Mouse (Mus musculus): ENCODE measurements at regions not wholly inside any gene's neighbourhood (a gene's known extent, or its start where the extent isn't known, plus 50 kb on each side); places are given as distances from the start of the nearest gene placed in this dataset.
"Not testable (repeated sequence)": the region's sequence is repeated elsewhere in the genome, so short reads cannot be mapped to it uniquely, and the experiment has no call there.

DNA sequence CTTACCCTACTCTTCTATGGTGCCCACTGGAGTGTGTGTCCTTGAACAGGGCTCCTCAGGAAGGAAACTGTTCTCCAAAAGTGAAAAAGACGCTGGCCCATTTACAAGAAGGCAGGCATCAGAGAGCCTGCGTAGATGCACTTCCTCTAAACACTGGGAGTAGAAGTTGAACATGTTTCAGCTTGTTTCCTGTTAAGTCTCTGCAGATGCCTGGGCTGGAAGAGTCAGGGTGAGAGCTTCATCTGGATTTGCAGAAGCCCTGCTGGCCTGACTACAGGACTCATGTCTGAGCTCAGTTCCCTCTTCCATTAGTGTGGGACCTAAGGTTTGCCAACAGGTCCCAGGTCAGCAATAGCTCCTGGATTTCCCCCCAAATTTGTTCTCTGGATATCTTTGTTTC lies 54.7 kb upstream of the Nlrp1b start:
- ChIA-PET POLR2A (no interaction called here), CTCF (no interaction called here)

DNA sequence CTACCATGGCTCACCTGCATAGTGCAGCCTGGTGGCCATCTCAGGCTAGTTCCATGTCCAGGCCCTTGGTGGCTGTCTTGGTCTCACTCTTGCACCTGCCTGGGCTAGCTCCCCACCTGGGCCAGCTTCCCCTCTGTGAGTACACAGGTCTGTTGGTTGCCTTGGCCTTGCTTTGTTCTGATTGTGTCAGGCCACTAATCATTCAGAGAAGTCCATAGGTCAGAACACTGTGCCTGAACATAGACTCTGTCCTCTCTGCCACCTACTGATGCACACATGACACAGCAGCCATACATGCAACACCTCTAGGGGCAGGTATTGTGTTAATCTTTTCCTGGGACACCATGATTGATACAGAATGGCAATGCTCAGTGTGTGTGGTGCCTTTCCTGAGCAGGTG lies 57.7 kb upstream of the Nlrp1b start:
- POLR2A ChIA-PET = interaction anchor here in 1 of 4 experiments (0.5 kb wide), 1 partner anchor 141 kb away, joined by 3 read pairs; no protein-coding TSS in a partner anchor
- CTCF ChIA-PET = not testable (repeated sequence)

GRCm38 (mm10) chr11:71289490-71289889 lies 59.0 kb upstream of the Nlrp1b start:
- ChIA-PET CTCF (no interaction called here), POLR2A (no interaction called here)

DNA sequence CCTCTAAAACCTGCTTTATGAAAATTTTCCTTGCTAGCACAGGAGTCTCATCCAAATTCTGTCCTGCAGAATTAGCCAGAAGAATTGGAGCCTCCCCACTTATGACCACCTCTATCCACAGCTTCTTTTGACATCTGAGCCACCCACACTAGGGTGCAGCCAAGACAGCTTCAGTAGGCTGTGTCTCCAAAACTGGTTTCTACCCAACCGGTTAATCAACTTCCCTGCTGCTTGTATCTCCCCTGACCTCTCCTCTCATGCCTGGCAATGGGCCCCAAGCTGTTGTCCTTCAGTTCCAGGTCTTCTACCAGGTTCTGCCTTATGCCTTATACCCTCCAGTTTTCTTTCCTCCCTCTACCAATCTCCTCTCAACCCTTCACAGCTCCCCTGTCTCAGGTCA lies 68.9 kb upstream of the Nlrp1b start:
- CTCF ChIA-PET = interaction anchor here in 1 of 4 experiments (0.8 kb wide), 1 partner anchor 36 kb away, joined by 3 read pairs; no protein-coding TSS in a partner anchor
- POLR2A ChIA-PET = interaction anchor here in 1 of 4 experiments (0.6 to 1.1 kb wide), 2 partner anchors 10 to 334 kb away, joined by 3 read pairs; no protein-coding TSS in a partner anchor

DNA sequence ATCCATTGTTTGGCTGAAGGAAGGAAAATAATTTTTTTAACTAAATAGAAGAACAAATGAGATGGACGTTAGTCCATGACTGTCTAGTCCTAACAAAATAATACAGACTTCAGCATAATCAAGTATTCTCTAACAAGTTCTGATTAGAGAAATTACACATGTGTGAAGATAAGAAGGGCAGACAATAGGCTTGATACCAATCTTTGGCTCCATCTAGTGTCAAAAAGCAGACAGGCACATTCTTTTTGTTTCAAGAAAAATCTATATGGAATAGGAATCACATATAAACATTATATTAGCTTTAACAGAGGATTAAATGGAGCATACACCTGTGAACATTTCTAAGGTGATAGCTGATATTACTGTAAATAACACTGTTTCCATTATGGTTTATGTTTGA lies 92.9 kb upstream of the Nlrp1b start:
- POLR2A ChIA-PET = no interaction called here
- CTCF ChIA-PET = no interaction called here

- ChIA-PET CTCF (interaction anchor here in 1 of 4 experiments (1.6 kb wide), 1 partner anchor 700 kb away, joined by 3 read pairs; no protein-coding TSS in a partner anchor), POLR2A (no interaction called here)
Observed at GRCm38 (mm10) chr11:71337428-71337827, 106.9 kb upstream of the Nlrp1b start.

GRCm38 (mm10) chr11:71346024-71346423 lies 115.5 kb upstream of the Nlrp1b start:
- ChIA-PET POLR2A (no interaction called here), CTCF (interaction anchor here in 1 of 4 experiments (1.1 kb wide), 1 partner anchor 678 kb away, joined by 3 read pairs; no protein-coding TSS in a partner anchor)

- CTCF ChIA-PET = no interaction called here
Observed at GRCm38 (mm10) chr11:71357089-71357488, 126.6 kb upstream of the Nlrp1b start.

GRCm38 (mm10) chr11:71360856-71361255 lies 130.3 kb upstream of the Nlrp1b start:
- POLR2A ChIA-PET = no interaction called here
- CTCF ChIA-PET = no interaction called here

More at GRCm38 (mm10) chr11:71357089-71357488, 126.6 kb upstream of the Nlrp1b start:
- POLR2A ChIA-PET = no interaction called here

- CTCF ChIA-PET = no interaction called here
- POLR2A ChIA-PET = no interaction called here
Observed at GRCm38 (mm10) chr11:71371871-71372270, 141.3 kb upstream of the Nlrp1b start.

DNA sequence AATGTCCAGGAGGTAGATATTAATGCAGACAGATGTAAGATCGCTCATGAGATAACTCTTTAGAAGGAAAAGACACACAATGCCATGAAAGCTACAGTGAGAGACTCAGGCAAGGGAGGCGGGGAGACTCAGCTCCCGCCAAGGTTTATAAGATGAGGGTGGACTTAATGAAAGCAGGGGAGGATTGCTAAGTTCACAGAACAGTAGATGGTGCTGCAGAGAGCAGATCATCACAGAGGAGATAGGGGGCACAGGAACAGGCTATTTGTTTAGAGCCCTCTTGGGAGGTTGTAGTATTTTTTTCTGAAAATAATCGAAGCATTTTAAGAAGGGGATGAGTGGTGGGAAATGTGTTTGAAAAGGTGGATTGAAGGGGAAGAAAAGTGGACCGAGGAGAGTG lies 144.6 kb upstream of the Nlrp1b start:
- CTCF ChIA-PET = no interaction called here
- POLR2A ChIA-PET = no interaction called here

DNA sequence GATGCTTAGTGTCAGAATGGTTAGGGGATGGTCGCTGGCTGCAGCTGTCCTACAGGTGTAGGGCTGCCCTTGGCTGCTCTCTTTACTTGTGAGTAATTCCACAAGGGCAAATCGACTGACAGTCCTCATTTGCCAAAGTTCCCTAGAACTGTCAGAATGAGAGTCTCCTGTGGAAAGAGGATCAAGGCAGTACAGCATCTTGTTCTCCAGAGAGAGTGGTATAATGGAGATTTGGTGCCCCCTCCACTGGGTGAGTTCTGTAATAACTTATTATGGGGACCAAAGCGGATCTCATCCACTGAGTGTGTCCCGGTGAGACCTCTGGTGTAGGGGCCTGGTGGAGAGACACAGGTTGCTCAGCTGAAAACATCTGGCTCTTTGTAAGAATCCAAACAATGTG lies 157.9 kb upstream of the Nlrp1b start:
- ChIA-PET CTCF (interaction anchor here in 1 of 4 experiments (0.7 kb wide), 1 partner anchor 22 kb away, joined by 3 read pairs; no protein-coding TSS in a partner anchor), POLR2A (no interaction called here)

- POLR2A ChIA-PET = interaction anchor here in 2 of 4 experiments (0.6 to 1.0 kb wide), 3 partner anchors 9 to 286 kb away, joined by 4 to 5 read pairs (median 5); no protein-coding TSS in a partner anchor
- CTCF ChIA-PET = interaction anchor here in 2 of 4 experiments (0.6 kb wide), 2 partner anchors 44 to 527 kb away, joined by 5 to 7 read pairs; no protein-coding TSS in a partner anchor
Observed at GRCm38 (mm10) chr11:71389659-71390058, 159.1 kb upstream of the Nlrp1b start.

- ChIA-PET POLR2A (interaction anchor here in 3 of 4 experiments (0.6 to 1.0 kb wide), 4 partner anchors 8 to 287 kb away, joined by 3 to 5 read pairs (median 4); no protein-coding TSS in a partner anchor), CTCF (interaction anchor here in 2 of 4 experiments (0.6 kb wide), 2 partner anchors 45 to 527 kb away, joined by 5 to 7 read pairs; no protein-coding TSS in a partner anchor)
Observed at GRCm38 (mm10) chr11:71390151-71390550, 159.6 kb upstream of the Nlrp1b start.

DNA sequence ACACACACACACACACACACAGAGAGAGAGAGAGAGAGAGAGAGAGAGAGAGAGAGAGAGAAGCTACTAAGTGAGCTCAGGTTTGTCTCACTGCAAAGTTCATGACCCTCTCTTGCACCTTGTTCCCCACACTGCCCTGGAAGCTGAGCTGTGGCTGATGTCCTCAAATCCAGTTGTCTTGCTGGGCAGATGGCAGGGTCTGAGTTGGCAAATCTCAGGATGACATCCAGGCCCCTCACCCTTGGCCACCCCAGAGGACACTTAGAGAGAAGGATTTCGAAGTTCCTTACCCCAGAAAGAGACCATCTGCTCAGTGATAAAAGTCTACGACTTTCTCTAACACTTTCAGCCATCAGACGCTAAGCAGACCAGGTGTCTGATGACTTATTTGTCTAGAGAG lies 160.1 kb upstream of the Nlrp1b start:
- ChIA-PET CTCF (interaction anchor here in 1 of 4 experiments (0.6 kb wide), 1 partner anchor 19 kb away, joined by 3 read pairs; no protein-coding TSS in a partner anchor), POLR2A (interaction anchor here in 1 of 4 experiments (0.6 kb wide), 1 partner anchor 48 kb away, joined by 3 read pairs; no protein-coding TSS in a partner anchor)

GRCm38 (mm10) chr11:71393406-71393805 lies 162.9 kb upstream of the Nlrp1b start:
- POLR2A ChIA-PET = interaction anchor here in 1 of 4 experiments (0.7 kb wide), 1 partner anchor 546 kb away, joined by 3 read pairs; no protein-coding TSS in a partner anchor
- CTCF ChIA-PET = no interaction called here

GRCm38 (mm10) chr11:71395023-71395422 lies 164.5 kb upstream of the Nlrp1b start:
- POLR2A ChIA-PET = no interaction called here

GRCm38 (mm10) chr11:71395631-71396030 lies 165.1 kb upstream of the Nlrp1b start:
- ChIA-PET CTCF (no interaction called here), POLR2A (no interaction called here)

More at GRCm38 (mm10) chr11:71395023-71395422, 164.5 kb upstream of the Nlrp1b start:
- CTCF ChIA-PET = no interaction called here

- ChIA-PET CTCF (no interaction called here), POLR2A (no interaction called here)
Observed at GRCm38 (mm10) chr11:71400351-71400750, 169.8 kb upstream of the Nlrp1b start.

- ChIA-PET CTCF (no interaction called here), POLR2A (no interaction called here)
Observed at GRCm38 (mm10) chr11:71401411-71402276, 171.1 kb upstream of the Nlrp1b start.

GRCm38 (mm10) chr11:71404361-71404760 lies 173.8 kb upstream of the Nlrp1b start:
- POLR2A ChIA-PET = no interaction called here
- CTCF ChIA-PET = no interaction called here
